Mouse (Mus musculus): ENCODE measurements around the gene Il2. TPM values are rescaled to one million over a fixed set of nuclear protein-coding genes. Genes with fewer than 3 reads are reported as not detected.

Il2 gene
- total and polyA plus RNA-seq, 2 experiments from 2014 or later = 0.67 TPM; not detected in 1

GRCm38 (mm10) chr3:37154396-37154795 lies 28.6 kb upstream of the Il2 start:
- 82% methylated on average over 7 of the region's 7 CpGs for WGBS
- no peak for TF ChIP-seq CTCF (IDR thresholded peaks at IDR 0.05; ENCODE audit: low read depth)
- H3K27me3 ChIP-seq (ENCODE audit: insufficient read depth, low read length) = no peaks in the 10 kb centered on the region
- H3K36me3 ChIP-seq (ENCODE audit: insufficient read depth) = no peaks in the 10 kb centered on the region
- no peak overlapping the region for H3K4me3 ChIP-seq (ENCODE audit: low read depth, low read length)
- no peak overlapping the region for H3K9ac ChIP-seq
- H3K27ac ChIP-seq (ENCODE audit: low read depth, low read length) = no peak overlapping the region
- H3K4me1 ChIP-seq (ENCODE audit: insufficient read depth) = no peaks in the 10 kb centered on the region
- DNase-seq (no peak), ATAC-seq (no peak)
- no peaks in the 10 kb centered on the region for H3K9me3 ChIP-seq (ENCODE audit: low read length)
- no peak overlapping the region for H3K4me2 ChIP-seq (ENCODE audit: low read depth)

- no peak overlapping the region for H3K4me2 ChIP-seq (ENCODE audit: low read depth)
- no peaks in the 10 kb centered on the region for H3K36me3 ChIP-seq (ENCODE audit: insufficient read depth)
- TF ChIP-seq CTCF (IDR thresholded peaks at IDR 0.05; ENCODE audit: low read depth) = no peak
- WGBS = 92% methylated on average over 7 of the region's 7 CpGs
- ATAC-seq (no peak), DNase-seq (no peak)
- H3K27ac ChIP-seq (ENCODE audit: low read depth, low read length) = no peak overlapping the region
- H3K9me3 ChIP-seq (ENCODE audit: low read length) = no peaks in the 10 kb centered on the region
- no peak overlapping the region for H3K9ac ChIP-seq
- H3K27me3 ChIP-seq (ENCODE audit: insufficient read depth, low read length) = no peaks in the 10 kb centered on the region
- H3K4me1 ChIP-seq (ENCODE audit: insufficient read depth) = no peaks in the 10 kb centered on the region
- H3K4me3 ChIP-seq (ENCODE audit: low read depth, low read length) = no peak overlapping the region
Measured at GRCm38 (mm10) chr3:37153004-37153403, 27.2 kb upstream of the Il2 start.

- H3K27ac ChIP-seq (ENCODE audit: low read depth, low read length) = no peak overlapping the region
- 91% methylated on average over 10 of the region's 10 CpGs for WGBS
- H3K4me2 ChIP-seq (ENCODE audit: low read depth) = no peak overlapping the region
- H3K9me3 ChIP-seq (ENCODE audit: low read length) = no peaks in the 10 kb centered on the region
- ATAC-seq (no peak), DNase-seq (no peak)
- no peak overlapping the region for H3K9ac ChIP-seq
- H3K27me3 ChIP-seq (ENCODE audit: insufficient read depth, low read length) = no peaks in the 10 kb centered on the region
- H3K36me3 ChIP-seq (ENCODE audit: insufficient read depth) = no peaks in the 10 kb centered on the region
- H3K4me1 ChIP-seq (ENCODE audit: insufficient read depth) = no peaks in the 10 kb centered on the region
- H3K4me3 ChIP-seq (ENCODE audit: low read depth, low read length) = no peak overlapping the region
- no peak for TF ChIP-seq CTCF (IDR thresholded peaks at IDR 0.05; ENCODE audit: low read depth)
Measured at GRCm38 (mm10) chr3:37152274-37152673, 26.5 kb upstream of the Il2 start.

- H3K4me1 ChIP-seq (ENCODE audit: insufficient read depth) = no peaks in the 10 kb centered on the region
- H3K9ac ChIP-seq = no peak overlapping the region
- H3K27me3 ChIP-seq (ENCODE audit: insufficient read depth, low read length) = no peaks in the 10 kb centered on the region
- no peaks in the 10 kb centered on the region for H3K36me3 ChIP-seq (ENCODE audit: insufficient read depth)
- WGBS = 72% methylated on average over 7 of the region's 7 CpGs
- H3K4me2 ChIP-seq (ENCODE audit: low read depth) = no peak overlapping the region
- DNase-seq = no peak
- H3K9me3 ChIP-seq (ENCODE audit: low read length) = no peaks in the 10 kb centered on the region
- H3K27ac ChIP-seq (ENCODE audit: low read depth, low read length) = no peak overlapping the region
- no peak overlapping the region for H3K4me3 ChIP-seq (ENCODE audit: low read depth, low read length)
- no peak for ATAC-seq
- no peak for TF ChIP-seq CTCF (IDR thresholded peaks at IDR 0.05; ENCODE audit: low read depth)
Measured at GRCm38 (mm10) chr3:37146810-37147209, 21.1 kb upstream of the Il2 start.

GRCm38 (mm10) chr3:37146406-37146805 lies 20.6 kb upstream of the Il2 start:
- Histone ChIP-seq H3K9ac (no peak overlapping the region), H3K27ac (ENCODE audit: low read depth, low read length) (no peak overlapping the region), H3K36me3 (ENCODE audit: insufficient read depth) (no peaks in the 10 kb centered on the region), H3K4me2 (ENCODE audit: low read depth) (no peak overlapping the region), H3K9me3 (ENCODE audit: low read length) (no peaks in the 10 kb centered on the region), H3K27me3 (ENCODE audit: insufficient read depth, low read length) (no peaks in the 10 kb centered on the region), H3K4me1 (ENCODE audit: insufficient read depth) (no peaks in the 10 kb centered on the region), H3K4me3 (ENCODE audit: low read depth, low read length) (no peak overlapping the region)
- no peak for ATAC-seq
- WGBS = 37% methylated on average over 8 of the region's 8 CpGs
- no peak for DNase-seq
- TF ChIP-seq CTCF (IDR thresholded peaks at IDR 0.05; ENCODE audit: low read depth) = no peak

- Histone ChIP-seq H3K27ac (ENCODE audit: low read depth, low read length) (no peak overlapping the region), H3K27me3 (ENCODE audit: insufficient read depth, low read length) (no peaks in the 10 kb centered on the region), H3K36me3 (ENCODE audit: insufficient read depth) (no peaks in the 10 kb centered on the region), H3K9me3 (ENCODE audit: low read length) (no peaks in the 10 kb centered on the region), H3K4me1 (ENCODE audit: insufficient read depth) (no peaks in the 10 kb centered on the region), H3K4me2 (ENCODE audit: low read depth) (no peak overlapping the region), H3K4me3 (ENCODE audit: low read depth, low read length) (no peak overlapping the region), H3K9ac (no peak overlapping the region)
- DNase-seq = no peak
- no peak for ATAC-seq
- TF ChIP-seq CTCF (IDR thresholded peaks at IDR 0.05; ENCODE audit: low read depth) = no peak
- 61% methylated on average over 1 of the region's 1 CpGs for WGBS
Measured at GRCm38 (mm10) chr3:37144979-37145378, 19.2 kb upstream of the Il2 start.

GRCm38 (mm10) chr3:37141827-37142226 lies 16.1 kb upstream of the Il2 start:
- Histone ChIP-seq H3K27ac (ENCODE audit: low read depth, low read length) (no peak overlapping the region), H3K9ac (no peak overlapping the region), H3K4me3 (ENCODE audit: low read depth, low read length) (no peak overlapping the region), H3K9me3 (ENCODE audit: low read length) (no peaks in the 10 kb centered on the region), H3K27me3 (ENCODE audit: insufficient read depth, low read length) (no peaks in the 10 kb centered on the region), H3K4me1 (ENCODE audit: insufficient read depth) (no peaks in the 10 kb centered on the region), H3K36me3 (ENCODE audit: insufficient read depth) (no peaks in the 10 kb centered on the region), H3K4me2 (ENCODE audit: low read depth) (no peak overlapping the region)
- ATAC-seq (no peak), DNase-seq (no peak)
- no peak for TF ChIP-seq CTCF (IDR thresholded peaks at IDR 0.05; ENCODE audit: low read depth)
- WGBS = 80% methylated on average over 2 of the region's 2 CpGs

Data from forebrain, postnatal 0 days (tissue).